Mouse (Mus musculus): ENCODE measurements at regions not wholly inside any gene's neighbourhood (a gene's known extent, or its start where the extent isn't known, plus 50 kb on each side); places are given as distances from the start of the nearest gene placed in this dataset.

- no peak overlapping the region for H3K4me3 ChIP-seq (ENCODE audit: insufficient read depth, low read depth, low read length)
- H3K27me3 ChIP-seq (replicated peaks; ENCODE audit: control insufficient read depth, insufficient read depth, low read length), result no peaks in the 10 kb centered on the region
- H3K27ac ChIP-seq (ENCODE audit: insufficient read depth, low read depth, low read length), result no peak overlapping the region
- 55% methylated on average over 5 of the region's 5 CpGs for WGBS
- no peak for DNase-seq
- no peaks in the 10 kb centered on the region for H3K4me1 ChIP-seq (ENCODE audit: control insufficient read depth, insufficient read depth, low read length)
- no peaks in the 10 kb centered on the region for H3K36me3 ChIP-seq (ENCODE audit: control insufficient read depth, insufficient read depth, low read length)
- TF ChIP-seq POLR2A (IDR thresholded peaks at IDR 0.05; ENCODE audit: low read depth, low read length), result no peak
- no peak for TF ChIP-seq CTCF (conservative IDR thresholded peaks at IDR 0.05; ENCODE audit: insufficient read depth, insufficient read length, low read depth, low read length)
Measured at GRCm38 (mm10) chr5:7428291-7428690, 83.7 kb upstream of the Zfp804b start.

GRCm38 (mm10) chr5:7436461-7436860 is 91.9 kb upstream of the Zfp804b start:
- H3K4me1 ChIP-seq (ENCODE audit: control insufficient read depth, insufficient read depth, low read length), result no peaks in the 10 kb centered on the region
- TF ChIP-seq CTCF (conservative IDR thresholded peaks at IDR 0.05; ENCODE audit: insufficient read depth, insufficient read length, low read depth, low read length), result no peak
- TF ChIP-seq POLR2A (IDR thresholded peaks at IDR 0.05; ENCODE audit: low read depth, low read length), result no peak
- H3K27ac ChIP-seq (ENCODE audit: insufficient read depth, low read depth, low read length), result no peak overlapping the region
- no peaks in the 10 kb centered on the region for H3K27me3 ChIP-seq (replicated peaks; ENCODE audit: control insufficient read depth, insufficient read depth, low read length)
- H3K4me3 ChIP-seq (ENCODE audit: insufficient read depth, low read depth, low read length), result no peak overlapping the region
- DNase-seq, result no peak
- no peaks in the 10 kb centered on the region for H3K36me3 ChIP-seq (ENCODE audit: control insufficient read depth, insufficient read depth, low read length)
- 71% methylated on average over 2 of the region's 2 CpGs for WGBS

GRCm38 (mm10) chr5:7448001-7448400 is 103.4 kb upstream of the Zfp804b start:
- Histone ChIP-seq H3K27ac (ENCODE audit: insufficient read depth, low read depth, low read length) (no peak overlapping the region), H3K36me3 (ENCODE audit: control insufficient read depth, insufficient read depth, low read length) (no peaks in the 10 kb centered on the region), H3K4me3 (ENCODE audit: insufficient read depth, low read depth, low read length) (no peak overlapping the region), H3K27me3 (replicated peaks; ENCODE audit: control insufficient read depth, insufficient read depth, low read length) (no peaks in the 10 kb centered on the region), H3K4me1 (ENCODE audit: control insufficient read depth, insufficient read depth, low read length) (no peaks in the 10 kb centered on the region)
- TF ChIP-seq CTCF (conservative IDR thresholded peaks at IDR 0.05; ENCODE audit: insufficient read depth, insufficient read length, low read depth, low read length) (no peak), POLR2A (IDR thresholded peaks at IDR 0.05; ENCODE audit: low read depth, low read length) (no peak)
- WGBS, result 84% methylated on average over 2 of the region's 2 CpGs
- no peak for DNase-seq

- Histone ChIP-seq H3K36me3 (ENCODE audit: control insufficient read depth, insufficient read depth, low read length) (no peaks in the 10 kb centered on the region), H3K27ac (ENCODE audit: insufficient read depth, low read depth, low read length) (no peak overlapping the region), H3K4me1 (ENCODE audit: control insufficient read depth, insufficient read depth, low read length) (no peaks in the 10 kb centered on the region), H3K27me3 (replicated peaks; ENCODE audit: control insufficient read depth, insufficient read depth, low read length) (no peaks in the 10 kb centered on the region), H3K4me3 (ENCODE audit: insufficient read depth, low read depth, low read length) (no peak overlapping the region)
- DNase-seq, result no peak
- 96% methylated on average over 1 of the region's 1 CpGs for WGBS
- no peak for TF ChIP-seq POLR2A (IDR thresholded peaks at IDR 0.05; ENCODE audit: low read depth, low read length)
- TF ChIP-seq CTCF (conservative IDR thresholded peaks at IDR 0.05; ENCODE audit: insufficient read depth, insufficient read length, low read depth, low read length), result no peak
Measured at GRCm38 (mm10) chr5:7454896-7455295, 110.3 kb upstream of the Zfp804b start.

GRCm38 (mm10) chr5:7457102-7457501 is 112.5 kb upstream of the Zfp804b start:
- no peak for DNase-seq
- H3K27me3 ChIP-seq (replicated peaks; ENCODE audit: control insufficient read depth, insufficient read depth, low read length), result no peaks in the 10 kb centered on the region
- H3K4me1 ChIP-seq (ENCODE audit: control insufficient read depth, insufficient read depth, low read length), result no peaks in the 10 kb centered on the region
- no peak overlapping the region for H3K27ac ChIP-seq (ENCODE audit: insufficient read depth, low read depth, low read length)
- no peaks in the 10 kb centered on the region for H3K36me3 ChIP-seq (ENCODE audit: control insufficient read depth, insufficient read depth, low read length)
- WGBS, result 54% methylated on average over 3 of the region's 3 CpGs
- TF ChIP-seq POLR2A (IDR thresholded peaks at IDR 0.05; ENCODE audit: low read depth, low read length), result no peak
- no peak for TF ChIP-seq CTCF (conservative IDR thresholded peaks at IDR 0.05; ENCODE audit: insufficient read depth, insufficient read length, low read depth, low read length)
- no peak overlapping the region for H3K4me3 ChIP-seq (ENCODE audit: insufficient read depth, low read depth, low read length)

GRCm38 (mm10) chr5:7489150-7489549 is 144.6 kb upstream of the Zfp804b start:
- no peak for TF ChIP-seq CTCF (conservative IDR thresholded peaks at IDR 0.05; ENCODE audit: insufficient read depth, insufficient read length, low read depth, low read length)
- no peak for TF ChIP-seq POLR2A (IDR thresholded peaks at IDR 0.05; ENCODE audit: low read depth, low read length)
- DNase-seq, result no peak
- H3K4me3 ChIP-seq (ENCODE audit: insufficient read depth, low read depth, low read length), result no peak overlapping the region
- H3K27ac ChIP-seq (ENCODE audit: insufficient read depth, low read depth, low read length), result no peak overlapping the region
- no peaks in the 10 kb centered on the region for H3K27me3 ChIP-seq (replicated peaks; ENCODE audit: control insufficient read depth, insufficient read depth, low read length)
- 44% methylated on average over 2 of the region's 2 CpGs for WGBS
- H3K36me3 ChIP-seq (ENCODE audit: control insufficient read depth, insufficient read depth, low read length), result no peaks in the 10 kb centered on the region
- no peaks in the 10 kb centered on the region for H3K4me1 ChIP-seq (ENCODE audit: control insufficient read depth, insufficient read depth, low read length)

- 66% methylated on average over 3 of the region's 3 CpGs for WGBS
- Histone ChIP-seq H3K27me3 (replicated peaks; ENCODE audit: control insufficient read depth, insufficient read depth, low read length) (no peaks in the 10 kb centered on the region), H3K27ac (ENCODE audit: insufficient read depth, low read depth, low read length) (no peak overlapping the region), H3K4me3 (ENCODE audit: insufficient read depth, low read depth, low read length) (no peak overlapping the region), H3K36me3 (ENCODE audit: control insufficient read depth, insufficient read depth, low read length) (no peaks in the 10 kb centered on the region), H3K4me1 (ENCODE audit: control insufficient read depth, insufficient read depth, low read length) (no peaks in the 10 kb centered on the region)
- DNase-seq, result no peak
- no peak for TF ChIP-seq POLR2A (IDR thresholded peaks at IDR 0.05; ENCODE audit: low read depth, low read length)
- TF ChIP-seq CTCF (conservative IDR thresholded peaks at IDR 0.05; ENCODE audit: insufficient read depth, insufficient read length, low read depth, low read length), result no peak
Measured at GRCm38 (mm10) chr5:7489602-7490001, 145.0 kb upstream of the Zfp804b start.

Measured in kidney, adult 2 months (tissue).